Mouse (Mus musculus): ENCODE measurements around the gene H2-Oa. TPM values are rescaled to one million over a fixed set of nuclear protein-coding genes. Genes with fewer than 3 reads are reported as not detected.

H2-Oa gene
- polyA plus RNA-seq, 1 experiment from 2014 or later, result not detected

GRCm38 (mm10) chr17:34128264-34128937 is 36.3 kb downstream of the H2-Oa start:
- H3K9me3 ChIP-seq, result no peaks in the 10 kb centered on the region
- H3K36me3 ChIP-seq (replicated peaks), result no peaks in the 10 kb centered on the region
- no peak overlapping the region for H3K4me3 ChIP-seq

GRCm38 (mm10) chr17:34128944-34129791 is 37.0 kb downstream of the H2-Oa start:
- Histone ChIP-seq H3K9me3 (no peaks in the 10 kb centered on the region), H3K27ac (no peak overlapping the region), H3K9ac (no peak overlapping the region), H3K4me1 (peaks cover 18% of the 10 kb centered on the region), H3K4me3 (no peak overlapping the region), H3K4me2 (peak overlapping the region; percentile 21), H3K36me3 (replicated peaks) (no peaks in the 10 kb centered on the region), H3K27me3 (replicated peaks) (no peaks in the 10 kb centered on the region)
- ATAC-seq (replicated peaks), result 0 out of 2 replicates have a peak, but pooled peaks have one; percentile 19
- WGBS, result 20% methylated on average over 18 of the region's 18 CpGs

More at GRCm38 (mm10) chr17:34128264-34128937, 36.3 kb downstream of the H2-Oa start:
- peaks cover 26% of the 10 kb centered on the region for H3K4me1 ChIP-seq
- H3K4me2 ChIP-seq, result peak overlapping the region; percentile 21
- H3K9ac ChIP-seq, result no peak overlapping the region
- H3K27ac ChIP-seq, result no peak overlapping the region
- 20% methylated on average over 13 of the region's 13 CpGs for WGBS
- ATAC-seq (replicated peaks), result no peak
- no peaks in the 10 kb centered on the region for H3K27me3 ChIP-seq (replicated peaks)

DNA sequence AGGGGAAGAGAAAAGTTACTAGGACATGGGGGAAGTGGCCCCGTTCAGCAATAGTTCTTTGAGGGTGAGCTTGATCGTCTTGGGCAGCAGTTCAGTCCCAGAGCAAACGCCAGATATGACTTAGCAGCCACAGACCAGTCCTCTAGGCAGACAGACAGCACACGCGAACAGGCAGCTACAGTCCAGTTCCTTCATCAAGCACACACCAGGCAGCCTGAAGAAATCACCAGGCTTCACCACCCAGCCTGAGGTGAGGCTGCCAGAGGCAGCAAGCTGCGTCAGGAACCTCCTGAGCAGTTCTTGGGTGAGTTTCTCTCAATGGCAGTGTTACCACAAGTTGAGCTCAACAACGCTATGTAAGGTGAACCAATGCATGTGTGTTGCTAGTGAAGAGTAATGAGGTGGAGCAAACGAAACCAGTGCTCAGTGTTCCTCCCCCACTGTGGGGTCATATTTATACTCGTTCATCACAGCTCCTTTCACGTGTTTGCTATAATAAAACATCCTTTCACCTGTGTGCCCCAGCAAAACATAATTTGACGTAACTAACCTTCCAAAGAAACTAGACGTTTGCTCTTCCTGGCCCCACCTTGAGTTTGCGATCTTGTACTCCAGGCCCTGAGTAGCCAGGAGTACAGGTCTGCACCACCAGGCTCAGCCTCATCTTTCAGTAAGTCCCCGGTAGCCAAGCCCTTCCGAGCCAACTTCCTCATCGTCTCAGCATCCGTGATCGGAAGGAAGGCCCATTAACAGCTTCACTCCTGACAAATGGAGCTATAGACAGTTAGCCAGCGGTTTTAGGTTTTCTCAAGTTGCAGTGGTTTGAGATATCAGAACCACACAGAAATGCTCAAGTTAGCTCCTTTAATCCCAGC is 38.2 kb downstream of the H2-Oa start:
- H3K4me2 ChIP-seq, result no peak overlapping the region
- H3K27me3 ChIP-seq (replicated peaks), result no peaks in the 10 kb centered on the region
- H3K27ac ChIP-seq, result no peak overlapping the region
- ATAC-seq (replicated peaks), result no peak
- WGBS, result 87% methylated on average over 19 of the region's 19 CpGs
- H3K9ac ChIP-seq, result no peak overlapping the region
- H3K36me3 ChIP-seq (replicated peaks), result no peaks in the 10 kb centered on the region
- no peaks in the 10 kb centered on the region for H3K9me3 ChIP-seq
- H3K4me3 ChIP-seq, result no peak overlapping the region
- H3K4me1 ChIP-seq, result peaks cover 10% of the 10 kb centered on the region; the same call in 1 of the 2 replicates

- 65% methylated on average over 7 of the region's 7 CpGs for WGBS
- H3K27me3 ChIP-seq (replicated peaks), result peaks cover 7% of the 10 kb centered on the region
- no peak for ATAC-seq (replicated peaks)
Measured at GRCm38 (mm10) chr17:34131911-34132310, 39.8 kb downstream of the H2-Oa start.

DNA sequence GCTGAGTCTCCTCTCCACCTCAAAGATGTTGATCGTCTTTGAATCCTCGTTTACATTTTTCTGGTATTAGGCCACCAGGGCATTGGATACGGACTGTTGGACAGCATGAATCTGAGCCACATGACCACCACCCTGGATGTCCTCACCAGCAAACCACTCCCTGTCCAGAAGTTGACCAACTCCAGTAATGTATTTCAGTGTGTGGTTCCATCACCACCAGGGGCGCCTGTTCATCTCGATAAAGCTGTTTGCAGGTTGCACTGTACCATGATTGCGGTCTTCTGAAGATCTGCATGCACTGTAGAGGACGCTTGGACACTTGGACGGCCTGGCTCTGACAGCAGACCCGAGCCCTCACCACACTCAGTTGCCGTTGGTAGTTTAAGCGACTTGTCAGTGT is 41.1 kb downstream of the H2-Oa start:
- H3K4me3 ChIP-seq, result no peak overlapping the region
- no peak for ATAC-seq (replicated peaks)
- H3K27me3 ChIP-seq (replicated peaks), result peaks cover 16% of the 10 kb centered on the region
- WGBS, result 88% methylated on average over 11 of the region's 11 CpGs
- no peak overlapping the region for H3K27ac ChIP-seq
- H3K4me2 ChIP-seq, result no peak overlapping the region
- H3K36me3 ChIP-seq (replicated peaks), result no peaks in the 10 kb centered on the region
- no peaks in the 10 kb centered on the region for H3K9me3 ChIP-seq
- peaks cover 15% of the 10 kb centered on the region; the same call in 1 of the 2 replicates for H3K4me1 ChIP-seq
- H3K9ac ChIP-seq, result no peak overlapping the region

More at GRCm38 (mm10) chr17:34131911-34132310, 39.8 kb downstream of the H2-Oa start:
- H3K9me3 ChIP-seq, result no peaks in the 10 kb centered on the region
- no peaks in the 10 kb centered on the region for H3K36me3 ChIP-seq (replicated peaks)
- no peak overlapping the region for H3K4me2 ChIP-seq
- no peak overlapping the region for H3K9ac ChIP-seq
- no peak overlapping the region for H3K4me3 ChIP-seq
- H3K27ac ChIP-seq, result no peak overlapping the region
- H3K4me1 ChIP-seq, result peaks cover 15% of the 10 kb centered on the region; the same call in 1 of the 2 replicates

DNA sequence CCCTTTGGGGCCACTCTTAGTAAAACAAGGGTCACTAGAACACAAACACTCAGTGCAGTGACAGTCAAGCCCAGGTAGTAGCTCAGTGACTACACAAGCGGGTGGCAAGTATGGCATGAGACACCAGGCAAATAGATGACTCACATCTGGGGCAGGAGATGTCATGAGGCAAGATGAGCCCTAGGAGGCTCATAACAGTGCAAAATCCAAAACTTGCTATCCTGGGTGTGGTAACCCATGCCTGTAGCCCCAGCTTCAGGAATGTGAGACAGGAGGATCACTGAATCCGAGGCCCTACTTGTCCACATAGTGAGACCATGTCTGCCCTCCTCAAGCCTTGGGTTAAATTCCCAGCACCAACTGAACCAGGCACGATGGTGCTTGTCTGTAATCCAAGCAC is 42.3 kb downstream of the H2-Oa start:
- peaks cover 27% of the 10 kb centered on the region for H3K27me3 ChIP-seq (replicated peaks)
- peaks cover 11% of the 10 kb centered on the region for H3K4me1 ChIP-seq
- no peak overlapping the region for H3K27ac ChIP-seq
- no peak overlapping the region for H3K4me3 ChIP-seq
- H3K9me3 ChIP-seq, result no peaks in the 10 kb centered on the region
- no peak for ATAC-seq (replicated peaks)
- no peak overlapping the region for H3K9ac ChIP-seq
- no peaks in the 10 kb centered on the region for H3K36me3 ChIP-seq (replicated peaks)
- H3K4me2 ChIP-seq, result no peak overlapping the region
- 90% methylated on average over 3 of the region's 3 CpGs for WGBS

GRCm38 (mm10) chr17:34135297-34136224 is 43.4 kb downstream of the H2-Oa start:
- Histone ChIP-seq H3K4me1 (peaks cover 11% of the 10 kb centered on the region), H3K36me3 (replicated peaks) (no peaks in the 10 kb centered on the region), H3K9me3 (no peaks in the 10 kb centered on the region), H3K27ac (no peak overlapping the region), H3K4me2 (peak overlapping the region; percentile 59), H3K27me3 (replicated peaks) (peaks cover 37% of the 10 kb centered on the region), H3K9ac (no peak overlapping the region), H3K4me3 (peak overlapping the region; percentile 33)
- WGBS, result 6% methylated on average over 31 of the region's 31 CpGs
- ATAC-seq (replicated peaks), result peak; percentile 96

GRCm38 (mm10) chr17:34137601-34138000 is 45.5 kb downstream of the H2-Oa start:
- peaks cover 44% of the 10 kb centered on the region for H3K27me3 ChIP-seq (replicated peaks)
- no peaks in the 10 kb centered on the region for H3K9me3 ChIP-seq
- H3K36me3 ChIP-seq (replicated peaks), result no peaks in the 10 kb centered on the region
- ATAC-seq (replicated peaks), result no peak
- H3K4me1 ChIP-seq, result peaks cover 11% of the 10 kb centered on the region
- 76% methylated on average over 7 of the region's 7 CpGs for WGBS
- no peak overlapping the region for H3K4me2 ChIP-seq
- no peak overlapping the region for H3K27ac ChIP-seq
- H3K9ac ChIP-seq, result no peak overlapping the region
- H3K4me3 ChIP-seq, result no peak overlapping the region

DNA sequence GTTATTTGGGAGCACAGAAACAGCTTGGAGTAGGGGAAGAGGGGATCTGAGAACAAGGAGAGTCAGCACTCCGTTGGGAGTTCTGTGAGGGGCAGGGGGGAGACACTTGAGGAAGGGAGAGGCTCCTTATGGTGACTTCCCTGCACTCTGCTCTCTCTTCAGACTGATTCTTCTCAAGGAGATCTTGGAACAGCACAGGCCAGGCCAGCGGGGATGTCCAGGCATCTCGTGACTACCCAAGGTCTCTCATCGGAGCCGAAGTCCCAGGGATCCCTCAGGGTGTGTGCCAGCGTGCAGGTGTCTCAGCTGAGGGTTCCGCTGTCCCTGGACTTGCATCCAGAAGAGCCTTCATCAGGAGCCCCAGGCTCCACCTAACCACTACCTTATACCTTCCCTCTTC is 46.5 kb downstream of the H2-Oa start:
- Histone ChIP-seq H3K9me3 (no peaks in the 10 kb centered on the region), H3K4me1 (peaks cover 11% of the 10 kb centered on the region), H3K4me3 (no peak overlapping the region), H3K4me2 (no peak overlapping the region), H3K27ac (no peak overlapping the region), H3K9ac (no peak overlapping the region), H3K36me3 (replicated peaks) (no peaks in the 10 kb centered on the region), H3K27me3 (replicated peaks) (peaks cover 44% of the 10 kb centered on the region)
- 82% methylated on average over 7 of the region's 7 CpGs for WGBS
- no peak for ATAC-seq (replicated peaks)

- H3K27ac ChIP-seq, result no peak overlapping the region
- peaks cover 11% of the 10 kb centered on the region for H3K4me1 ChIP-seq
- no peak for ATAC-seq (replicated peaks)
- H3K27me3 ChIP-seq (replicated peaks), result peaks cover 44% of the 10 kb centered on the region
- H3K9me3 ChIP-seq, result no peaks in the 10 kb centered on the region
- H3K4me2 ChIP-seq, result peak overlapping the region; percentile 44
- no peaks in the 10 kb centered on the region for H3K36me3 ChIP-seq (replicated peaks)
- 1% methylated on average over 16 of the region's 16 CpGs for WGBS
- H3K4me3 ChIP-seq, result peak overlapping the region; percentile 20
- no peak overlapping the region for H3K9ac ChIP-seq
Measured at GRCm38 (mm10) chr17:34139416-34139815, 47.3 kb downstream of the H2-Oa start.

GRCm38 (mm10) chr17:34140240-34140639 is 48.1 kb downstream of the H2-Oa start:
- Histone ChIP-seq H3K27me3 (replicated peaks) (peaks cover 44% of the 10 kb centered on the region), H3K4me1 (peaks cover 11% of the 10 kb centered on the region), H3K4me3 (no peak overlapping the region), H3K36me3 (replicated peaks) (no peaks in the 10 kb centered on the region), H3K9ac (no peak overlapping the region), H3K9me3 (no peaks in the 10 kb centered on the region), H3K4me2 (no peak overlapping the region), H3K27ac (no peak overlapping the region)
- 15% methylated on average over 5 of the region's 5 CpGs for WGBS
- ATAC-seq (replicated peaks), result no peak

Data from midbrain, embryonic 15.5 days (tissue).